Mouse (Mus musculus) lung, postnatal 36 days (tissue): ENCODE results near the gene Ypel5.
A peak's percentile ranks its signal among the peaks of the same experiment; 100 is the strongest.

Source experiments
- DNase-seq: peaks from one replicate; pipeline ENCODE4 v3.0.0; 2022; ENCODE audit warnings: mixed read lengths

The Ypel5 gene

DNA sequence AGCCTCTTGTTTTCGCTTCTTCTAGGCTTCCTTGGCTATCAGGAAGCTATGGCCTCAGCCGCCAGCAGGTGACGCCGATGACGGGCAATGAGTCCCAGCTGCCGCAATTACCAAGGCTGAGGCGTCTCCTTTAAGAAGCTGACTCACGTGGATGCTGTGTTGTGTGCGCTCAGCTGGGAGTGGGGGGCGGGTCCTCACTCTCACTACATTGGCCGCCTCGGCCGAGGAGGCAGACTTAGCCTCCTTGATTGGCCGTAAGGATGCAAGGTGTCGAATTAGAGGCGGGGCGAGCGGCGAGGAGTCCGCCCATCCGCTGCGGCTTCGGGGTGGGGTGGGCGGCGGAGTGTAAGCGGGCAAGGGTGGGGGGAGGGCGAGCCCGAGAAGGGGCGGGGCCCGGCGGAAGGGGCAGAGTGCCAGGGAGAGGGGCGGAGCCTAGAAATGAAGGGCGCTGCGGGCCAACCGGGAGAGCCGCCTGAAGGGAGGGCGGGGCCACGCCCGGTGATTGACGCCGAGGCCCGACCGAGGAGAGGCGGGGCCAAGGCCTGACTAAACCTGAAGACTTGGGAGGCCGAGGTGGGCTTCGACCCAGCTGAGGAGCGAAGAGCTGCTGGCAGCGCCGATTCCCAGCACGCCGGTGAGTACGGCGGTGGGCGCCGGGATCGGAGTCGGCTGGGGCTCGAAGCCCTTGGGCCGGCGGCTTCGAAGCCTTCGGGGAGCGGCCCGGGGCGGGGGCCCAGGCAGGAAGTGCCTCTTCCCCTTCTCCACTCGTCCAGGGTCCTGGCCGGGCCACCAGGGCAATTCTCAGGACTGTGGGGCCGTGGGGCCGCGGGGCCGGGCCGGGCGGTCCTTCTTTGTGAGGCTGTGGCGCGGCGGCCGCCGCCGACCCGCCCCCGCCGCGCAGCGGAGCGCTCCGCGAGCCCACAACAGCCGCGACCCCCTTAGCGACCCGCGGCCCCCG, at the start of gene Ypel5:
Ypel5 (plus strand) TSS at position 296 of the 958 bp plus-strand sequence.
- DNase-seq: peak; percentile 99

DNA sequence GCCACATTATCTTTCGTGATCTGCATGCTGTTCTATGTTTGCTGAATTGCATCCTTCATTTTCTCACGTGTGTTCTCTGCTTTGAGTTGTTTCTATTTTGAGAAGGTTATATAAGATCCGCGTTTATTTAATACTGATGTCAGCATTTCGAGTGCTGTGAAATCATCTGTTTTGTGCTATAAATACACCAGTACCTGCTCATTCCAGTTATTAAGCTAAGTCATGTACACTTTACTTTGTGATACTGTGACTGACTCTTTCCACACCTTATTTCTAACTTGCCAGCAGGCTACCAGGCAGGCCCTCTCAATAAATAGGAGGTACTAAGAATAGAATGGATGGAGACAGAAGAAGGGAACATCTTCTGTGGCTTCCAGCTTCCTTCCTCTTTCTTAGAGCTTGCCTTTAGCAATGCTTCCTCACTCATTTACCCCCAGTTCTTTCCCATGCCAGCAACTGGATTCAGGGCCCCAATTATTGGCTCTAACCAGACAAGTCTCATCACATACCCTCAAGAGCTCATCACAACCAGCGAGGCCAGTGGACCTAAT, 48.3 kb upstream of the Ypel5 start:
- peak; percentile 40 for DNase-seq

DNA sequence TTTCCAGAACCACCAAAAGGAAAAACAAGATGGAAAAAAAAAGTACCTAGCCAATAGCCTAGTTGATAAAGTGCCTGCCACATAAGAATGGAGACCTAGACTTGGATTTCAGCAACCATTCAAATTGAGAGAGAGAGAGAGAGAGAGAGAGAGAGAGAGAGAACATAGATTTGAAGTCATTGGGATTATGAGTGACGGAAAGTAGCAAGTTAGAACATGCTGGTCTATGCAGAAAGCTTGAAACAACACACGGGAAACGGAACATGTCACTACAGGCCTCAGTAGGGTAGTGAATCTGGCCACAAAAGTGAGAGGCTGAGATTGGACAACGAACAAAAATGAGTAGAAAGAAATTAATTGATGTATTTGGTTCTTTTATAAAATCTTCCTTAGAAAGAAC, 43.0 kb upstream of the Ypel5 start:
- DNase-seq: no peak

DNA sequence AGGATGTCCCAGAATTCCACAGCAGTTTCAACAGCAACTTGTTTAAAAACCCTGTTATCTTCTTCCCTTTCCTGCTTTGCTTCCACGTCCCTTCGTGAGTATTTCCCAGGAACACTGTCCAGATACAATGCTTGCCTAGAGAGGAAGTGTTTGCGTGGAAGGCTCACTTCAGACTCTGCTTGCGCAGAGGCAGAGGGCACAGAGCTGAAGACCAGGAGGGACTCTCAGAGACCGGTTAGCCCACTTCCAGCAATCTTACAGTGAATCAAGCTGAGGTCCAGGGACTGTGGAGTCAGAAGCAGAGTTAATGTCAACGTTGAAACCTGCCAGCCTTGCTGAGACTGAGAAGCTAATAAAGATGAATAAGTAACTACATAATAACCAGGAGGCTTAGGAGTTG, 41.6 kb upstream of the Ypel5 start:
- no peak for DNase-seq

DNA sequence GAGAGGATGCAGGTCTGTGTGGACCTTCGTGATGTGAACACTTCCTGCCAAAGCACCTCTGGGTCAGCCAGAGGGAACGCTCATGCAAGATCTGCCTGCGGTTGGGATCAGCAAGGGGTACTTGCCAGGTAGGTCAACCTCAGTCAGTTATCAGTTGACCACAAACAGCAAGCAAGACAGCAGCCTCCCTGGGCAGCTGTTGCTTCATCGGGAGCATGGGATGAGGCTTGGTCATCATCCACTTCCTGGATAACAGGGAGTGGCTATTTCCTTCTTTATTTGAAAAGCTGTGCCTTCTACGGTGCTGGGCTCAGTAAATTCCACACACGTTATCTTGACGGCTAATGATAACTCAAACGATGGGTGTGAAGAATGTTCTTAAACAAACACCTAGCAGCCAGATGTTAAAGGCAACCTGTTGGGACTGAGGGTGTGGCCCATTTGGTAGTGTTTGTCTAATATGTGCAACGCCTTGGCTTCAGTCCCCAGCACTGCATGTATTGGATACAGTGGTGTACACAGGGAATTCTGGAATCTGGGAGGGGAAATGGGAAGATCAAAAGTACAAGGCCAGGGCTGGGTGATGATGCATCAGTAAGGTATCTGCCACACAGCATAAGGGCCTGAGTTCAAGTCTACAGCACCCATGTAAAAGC, 40.7 kb upstream of the Ypel5 start:
- DNase-seq: peak; percentile 9

DNA sequence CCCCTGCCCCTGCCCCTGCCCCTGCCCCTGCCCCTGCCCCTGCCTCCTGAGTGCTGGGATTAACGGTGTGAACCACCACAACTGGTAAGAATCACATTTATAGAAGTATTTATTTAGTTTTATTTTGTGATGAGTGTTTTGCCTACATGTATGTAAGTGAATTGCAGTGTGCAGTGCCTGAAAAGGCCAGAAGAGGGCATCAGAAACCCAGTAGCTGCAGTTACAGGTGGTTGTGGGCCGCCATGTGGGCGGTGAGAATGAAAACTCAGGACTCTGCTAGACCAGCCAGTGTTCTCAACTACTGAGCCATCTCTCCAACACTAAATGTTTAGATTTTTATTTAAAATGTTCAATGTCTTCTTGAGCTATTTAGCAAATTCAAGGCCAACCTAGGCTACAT, 39.7 kb upstream of the Ypel5 start:
- DNase-seq: no peak

DNA sequence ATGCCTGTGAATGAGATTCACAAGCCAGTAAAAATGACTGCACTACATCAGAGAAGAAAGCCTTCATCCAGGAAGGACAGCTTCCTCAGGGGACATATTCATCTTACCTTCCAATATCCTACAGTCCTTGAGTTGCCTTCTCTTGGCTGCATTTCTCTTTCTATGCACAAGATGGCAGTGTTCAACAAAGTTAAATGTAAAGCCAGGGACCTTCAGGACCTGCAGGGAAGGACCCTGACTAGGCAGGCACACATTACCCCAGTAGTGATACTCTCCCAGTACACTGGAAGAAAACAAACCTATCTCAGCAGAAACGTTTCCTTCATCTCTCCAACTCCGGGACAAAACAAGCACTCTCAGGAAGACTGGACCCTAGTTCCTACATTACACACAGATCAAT, 38.4 kb upstream of the Ypel5 start:
- DNase-seq: peak; percentile 85

DNA sequence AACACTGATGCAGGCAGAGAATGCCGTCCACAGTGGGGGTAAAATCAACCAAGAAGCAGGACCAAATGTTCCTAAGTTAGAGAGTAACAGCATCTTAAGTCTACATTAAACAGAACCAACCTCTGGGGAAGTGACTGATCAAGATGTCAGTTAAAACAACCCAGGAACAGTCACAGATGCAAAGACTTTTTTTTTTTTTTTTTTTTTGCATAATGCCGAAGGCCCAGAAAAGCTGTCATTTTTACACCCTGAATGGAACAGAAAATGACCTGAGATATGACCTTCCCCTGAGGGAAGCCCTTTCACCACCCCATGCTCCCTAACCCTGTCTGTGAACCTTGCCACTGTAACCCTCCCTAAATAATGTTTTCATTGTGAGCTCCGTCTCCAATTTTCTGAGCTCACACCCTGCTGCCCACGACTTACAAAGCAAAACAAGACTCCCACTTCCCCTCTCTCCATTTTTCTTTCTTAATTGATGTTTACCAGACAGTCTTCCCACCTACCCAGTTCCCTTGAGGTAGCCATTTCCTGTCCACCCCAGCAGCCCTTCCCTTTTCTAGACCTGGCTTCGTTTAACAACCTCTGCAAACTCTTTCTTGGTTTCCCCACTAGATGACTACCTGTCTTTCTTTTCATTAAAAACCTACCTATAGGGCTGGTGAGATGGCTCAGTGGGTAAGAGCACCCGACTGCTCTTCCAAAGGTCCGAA, 26.2 kb upstream of the Ypel5 start:
- DNase-seq: no peak

DNA sequence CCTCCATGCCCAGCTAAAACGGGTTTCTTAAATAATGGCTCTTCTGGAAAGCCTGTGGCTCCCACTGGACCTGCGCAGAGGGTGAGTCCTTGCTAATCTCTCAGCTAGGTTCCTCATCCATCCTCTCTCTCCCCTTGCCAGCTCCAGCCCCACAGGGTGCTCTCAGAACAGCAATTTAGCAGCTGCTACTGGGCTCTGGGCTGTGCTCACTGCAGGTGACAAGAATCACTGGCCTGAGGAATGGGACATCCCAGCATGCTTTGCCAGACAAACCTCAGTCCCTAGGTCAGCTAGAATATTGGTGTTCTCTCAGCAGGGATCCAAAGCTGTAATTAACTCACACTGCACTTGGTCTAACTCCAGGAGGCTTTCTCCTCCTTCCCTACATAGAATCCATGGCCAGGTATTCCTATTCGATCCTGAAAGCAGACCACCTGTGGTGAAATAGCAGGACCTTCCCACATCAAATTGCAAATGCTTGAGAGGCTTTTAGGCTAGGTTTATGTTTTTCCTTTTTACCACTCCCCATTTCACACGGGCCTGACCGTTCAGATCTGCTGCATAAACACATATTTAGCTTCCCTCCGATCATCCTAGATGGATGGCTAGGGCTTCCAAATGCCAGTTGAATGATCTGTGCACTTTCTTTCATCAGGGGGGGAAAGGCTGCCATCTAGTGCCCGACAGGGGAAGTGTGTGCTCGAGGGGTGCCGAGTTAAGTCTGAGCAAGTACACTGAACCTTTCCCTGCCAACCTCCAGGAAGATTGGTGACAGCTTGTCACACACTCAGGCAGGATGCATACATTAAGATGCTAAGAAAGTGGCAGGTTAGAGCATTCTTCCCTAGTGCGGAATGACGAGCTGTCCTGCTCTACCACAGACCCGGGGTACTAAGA, 22.6 kb upstream of the Ypel5 start:
- DNase-seq: peak; percentile 72

DNA sequence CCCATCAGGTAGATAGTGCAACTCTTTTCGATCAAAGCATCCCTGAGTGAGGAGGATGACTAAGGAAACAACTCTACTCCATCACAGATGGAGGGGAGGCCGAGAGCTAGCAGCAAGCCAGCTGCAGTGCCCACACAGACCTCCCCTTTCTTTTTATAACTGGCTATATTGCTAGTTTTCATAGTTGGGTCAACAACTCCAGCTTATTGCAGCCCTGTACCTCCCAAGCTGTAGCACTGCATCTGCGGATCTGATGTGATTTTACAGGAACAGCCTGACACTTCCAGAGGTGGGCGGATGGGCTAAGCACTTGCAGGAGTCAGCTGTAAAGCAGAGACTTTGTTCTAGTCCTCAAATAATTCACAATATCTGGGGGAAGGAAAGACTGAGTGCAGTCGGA, 18.7 kb upstream of the Ypel5 start:
- no peak for DNase-seq

DNA sequence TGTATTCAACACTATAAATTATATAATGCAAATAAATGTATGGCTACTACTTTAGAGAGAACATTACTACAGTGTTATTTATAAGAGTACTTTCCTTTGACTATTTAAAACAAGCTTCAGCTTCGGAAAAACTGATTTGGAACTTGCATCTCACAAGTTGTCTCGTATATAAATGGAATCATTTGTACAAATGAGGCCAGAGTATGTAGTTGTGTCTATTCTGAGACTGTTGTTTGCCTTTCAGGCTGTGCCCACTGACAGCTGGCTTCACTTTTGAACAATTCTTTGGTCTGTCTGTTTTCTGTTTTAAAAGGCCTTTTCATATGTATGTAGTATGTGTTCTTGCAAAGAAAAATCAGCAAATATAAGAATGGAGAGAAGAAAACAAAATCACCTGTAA, 16.5 kb upstream of the Ypel5 start:
- DNase-seq: no peak

DNA sequence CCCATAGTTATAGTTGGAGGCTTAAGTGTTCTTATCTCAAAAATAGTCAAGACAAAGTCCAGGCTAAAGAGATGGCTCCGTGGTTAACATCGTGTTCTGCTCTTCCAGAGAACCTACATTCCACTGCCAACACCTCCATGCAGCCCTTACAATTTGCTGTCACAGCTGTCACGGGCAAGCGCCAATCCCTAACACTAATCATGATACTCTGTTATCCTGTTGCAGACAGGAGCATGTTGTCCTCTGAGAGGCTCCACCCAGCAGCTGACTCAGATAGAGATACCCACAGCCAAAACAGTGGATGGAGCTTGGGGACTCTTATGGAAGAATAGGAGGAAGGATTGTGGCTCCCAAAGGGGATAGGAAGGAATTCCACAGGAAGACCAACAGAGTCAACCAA, 15.8 kb upstream of the Ypel5 start:
- DNase-seq: no peak

DNA sequence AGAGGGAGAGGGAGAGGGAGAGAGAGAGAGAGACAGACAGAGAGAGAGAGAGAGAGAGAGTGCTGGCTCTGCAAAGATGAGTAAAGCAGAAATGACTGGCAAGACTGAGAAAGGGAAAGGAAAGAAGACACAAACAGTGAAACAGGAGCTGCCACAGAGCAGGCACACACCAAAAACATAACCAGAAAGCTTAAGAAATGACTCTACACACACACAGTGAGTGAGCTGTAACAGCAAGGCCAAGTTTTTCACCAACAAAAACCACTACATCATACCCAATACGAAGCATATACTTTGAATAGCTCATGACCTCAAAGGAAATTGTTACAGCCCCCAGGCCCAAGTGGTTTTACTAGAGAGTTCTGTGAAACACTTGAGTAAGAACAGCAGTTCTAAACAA, 14.3 kb upstream of the Ypel5 start:
- no peak for DNase-seq

DNA sequence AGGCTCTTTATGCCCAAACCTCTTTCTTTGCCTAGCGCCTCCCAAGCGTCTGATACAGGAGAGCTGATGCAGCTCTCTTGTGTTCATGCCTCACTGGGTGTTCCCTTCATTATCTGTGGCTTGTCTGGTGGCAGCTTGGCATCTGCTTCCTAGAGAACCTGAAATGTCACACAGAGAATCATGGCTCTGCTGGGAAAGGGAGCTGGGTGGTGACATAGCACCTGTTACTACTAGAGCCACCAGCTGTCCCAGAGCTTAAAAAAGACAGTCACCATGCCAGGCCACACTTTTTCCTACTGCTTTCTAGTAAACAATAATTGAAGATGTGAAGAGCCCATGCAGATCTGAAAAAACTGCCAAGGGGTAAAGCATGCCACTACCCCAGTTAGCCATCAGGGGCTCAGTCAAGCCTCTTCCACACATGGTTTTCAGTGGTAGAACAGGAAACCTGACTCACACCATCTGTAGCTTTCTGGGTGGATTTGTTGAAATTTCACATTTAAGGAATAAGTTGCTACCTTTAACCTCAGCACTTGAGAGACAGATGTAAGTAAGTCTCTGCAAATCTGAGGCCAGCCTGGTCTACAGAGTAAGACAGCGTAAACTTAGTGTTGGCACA, 9.2 kb upstream of the Ypel5 start:
- no peak for DNase-seq

DNA sequence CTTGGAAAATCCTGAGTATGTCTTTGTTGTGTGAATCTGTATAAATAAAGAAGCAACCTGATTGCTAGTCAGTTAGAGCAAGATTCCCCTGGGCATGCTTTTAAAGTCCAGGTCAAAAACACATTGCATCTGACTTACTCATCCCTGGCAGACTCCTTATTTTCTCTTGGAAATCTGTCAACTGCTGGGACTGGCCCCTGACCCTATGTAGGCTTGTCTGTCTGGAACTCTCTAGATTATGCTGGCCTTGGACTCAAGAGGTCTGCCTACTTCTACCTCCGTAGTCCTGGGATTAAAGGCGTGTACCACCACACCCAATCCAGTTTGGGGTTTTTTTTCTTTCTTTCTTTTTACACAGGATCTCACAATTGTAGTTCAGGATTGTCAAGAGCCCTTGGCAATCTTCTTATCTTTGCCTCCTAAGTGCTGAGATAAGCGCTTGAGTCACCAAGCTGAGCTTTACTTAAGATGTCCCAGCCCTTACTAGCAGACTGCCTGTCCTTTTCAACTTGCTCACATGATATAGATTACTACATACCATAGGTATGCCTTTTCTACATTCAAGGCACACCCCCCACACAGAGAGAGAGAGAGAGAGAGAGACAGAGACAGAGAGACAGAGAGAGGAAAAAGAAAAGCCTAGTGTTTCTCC, 8.1 kb upstream of the Ypel5 start:
- DNase-seq: peak; percentile 79

DNA sequence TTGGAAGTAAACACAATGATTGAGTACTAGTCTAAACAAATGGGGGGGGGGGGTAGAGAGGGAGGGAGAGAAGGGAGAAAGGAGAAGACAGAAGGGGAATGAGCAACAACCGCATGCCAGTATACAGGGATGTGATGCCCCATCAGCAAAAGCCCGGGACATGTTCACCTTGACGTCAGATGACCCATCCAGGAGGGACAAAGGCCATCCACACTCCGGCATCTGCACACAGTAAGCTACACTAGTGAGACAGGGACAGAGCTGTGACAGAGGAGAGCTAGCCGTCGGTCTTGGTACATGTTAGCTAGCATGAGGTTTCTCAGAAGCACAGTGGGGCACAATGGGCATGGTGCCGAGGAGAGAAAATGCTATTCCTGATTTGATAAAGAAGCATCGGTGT, 7.6 kb upstream of the Ypel5 start:
- no peak for DNase-seq

DNA sequence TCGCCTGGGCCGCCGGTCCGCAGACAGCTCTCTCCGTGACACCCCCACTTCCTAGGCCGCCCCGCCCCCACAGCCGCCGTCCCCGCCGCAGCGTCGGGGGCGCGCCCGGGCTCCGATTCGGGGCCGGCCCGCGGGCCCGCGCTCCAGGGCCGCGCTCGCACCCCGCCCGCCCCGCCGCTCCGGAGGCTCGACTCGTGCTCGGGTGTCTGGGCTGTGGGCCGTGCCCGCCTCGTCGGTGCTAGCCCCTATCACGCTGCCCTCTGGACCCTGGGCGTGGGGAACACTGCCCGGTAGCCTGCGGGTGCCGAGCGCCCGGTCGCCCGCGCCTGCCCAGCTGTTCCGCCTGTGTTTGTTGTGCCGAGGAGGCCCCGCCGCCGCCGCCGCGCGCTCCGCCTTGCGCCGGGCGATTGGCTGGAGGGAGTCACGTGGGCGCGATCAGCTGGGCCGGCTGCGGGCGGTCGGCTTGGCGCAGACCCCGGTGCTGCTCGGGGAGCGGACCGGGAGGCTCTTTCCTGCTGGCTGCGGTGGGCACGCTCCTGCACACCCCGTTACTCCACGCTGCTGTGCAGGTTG, 973 bp downstream of the Ypel5 start:
- DNase-seq: peak; percentile 95

DNA sequence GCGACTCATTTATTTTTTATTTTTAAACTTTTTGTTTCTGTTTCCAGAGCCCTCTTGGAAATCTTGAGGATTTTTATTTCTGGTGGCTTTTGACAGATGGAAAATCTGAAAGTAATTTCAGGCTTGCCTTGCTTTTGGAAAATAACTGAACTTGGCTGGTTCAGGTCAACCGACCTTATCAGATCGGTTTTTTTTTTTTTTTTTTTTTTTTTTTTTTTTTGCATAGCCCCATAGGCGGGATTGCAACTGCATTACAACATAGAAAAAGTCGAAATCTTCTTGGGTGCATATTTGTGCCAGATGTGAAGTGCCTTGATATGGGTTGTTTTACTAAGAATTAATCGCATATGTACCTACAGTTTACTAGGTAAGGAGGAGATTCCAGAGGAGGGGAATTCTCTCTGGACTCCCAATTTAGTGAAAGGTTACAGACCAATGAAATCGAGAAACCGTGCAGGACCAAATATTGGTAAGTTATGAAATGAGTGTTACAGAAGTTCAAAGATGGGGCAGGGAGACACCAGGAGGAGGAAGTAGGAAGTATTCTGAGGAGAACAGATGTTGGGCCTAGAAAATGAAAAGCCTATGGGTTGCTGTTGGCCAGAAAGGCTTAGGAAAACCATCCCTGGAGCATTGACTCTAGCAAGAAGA, 1.7 kb downstream of the Ypel5 start:
- DNase-seq: peak; percentile 23

DNA sequence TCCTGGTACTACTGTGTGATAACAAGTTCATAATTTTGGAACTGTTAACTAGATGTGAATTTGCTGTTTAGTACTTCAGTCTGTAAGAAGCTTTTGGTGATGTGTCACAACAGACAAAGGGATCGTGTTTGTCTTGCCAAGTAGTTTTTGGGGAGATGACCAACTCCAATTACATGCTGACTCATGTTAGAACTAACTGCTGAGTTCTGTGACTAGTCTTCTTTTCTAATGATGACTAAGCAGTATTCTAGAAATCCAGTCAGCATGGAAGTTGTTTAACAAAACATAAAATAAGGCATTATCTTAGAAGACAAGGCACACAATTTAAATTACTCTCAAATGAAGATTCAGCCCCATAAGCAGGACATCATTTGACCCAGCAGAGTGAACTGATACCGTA, 2.7 kb downstream of the Ypel5 start:
- no peak for DNase-seq

DNA sequence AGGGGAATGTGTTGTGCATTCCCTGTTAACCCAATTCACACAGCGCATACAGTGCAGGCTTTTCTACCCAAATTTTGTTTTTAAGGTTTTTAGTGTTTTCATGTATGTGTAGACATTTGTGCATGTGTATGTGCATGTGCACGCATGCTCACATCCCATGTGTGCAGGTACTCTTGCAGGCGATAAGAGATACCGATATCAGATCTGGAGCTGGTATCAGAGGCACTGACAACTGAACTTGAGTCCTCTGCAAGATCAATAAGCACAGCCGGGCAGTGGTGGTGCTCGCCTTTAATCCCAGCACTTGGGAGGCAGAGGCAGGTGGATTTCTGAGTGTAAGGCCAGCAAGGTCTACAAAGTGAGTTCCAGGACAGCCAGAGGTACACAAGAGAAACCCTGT, 8.1 kb downstream of the Ypel5 start:
- DNase-seq: no peak
